Mouse (Mus musculus) testis, adult 2 months (tissue): ENCODE measurements around the gene Nlk.

ENCODE experiments used
- CTCF ChIP-seq: fragments of 200-500 bp; IDR thresholded peaks from 2 replicates; pipeline ENCODE4 v1.5.1; 2012; ENCODE audit warnings: low read depth, mild to moderate bottlenecking, inconsistent platforms, low read length, moderate library complexity; ENCODE audit not compliant: control insufficient read depth, insufficient read depth, insufficient replicate concordance
- POLR2A ChIP-seq: fragments of 200-500 bp; IDR thresholded peaks from 2 replicates; pipeline ENCODE4 v1.6.1; 2012; ENCODE audit warnings: low read depth, mild to moderate bottlenecking, inconsistent platforms, low read length, moderate library complexity; ENCODE audit not compliant: control insufficient read depth

- TF ChIP-seq POLR2A (no peak), CTCF (no peak)
These were observed 97.1 kb downstream of the Nlk start for GRCm38 (mm10) chr11:78600051-78600450.
